Mouse (Mus musculus) forebrain, embryonic 13.5 days (tissue): ENCODE measurements around the gene Camta1. TPM values are rescaled to one million over a fixed set of nuclear protein-coding genes. Genes with fewer than 3 reads are reported as not detected.
A peak's percentile ranks its signal among the peaks of the same experiment; 100 is the strongest.

Source experiments
- ATAC-seq: fragments of 200-750 bp; cut with Nextera tagmentation; 2 replicates; pipeline ENCODE4 v1.8.0; 2017
- H3K27ac ChIP-seq: fragments of 300-500 bp; sonication (generic); 2 replicates; pipeline ENCODE4 v1.5.1; 2015; ENCODE audit warnings: inconsistent platforms, mild to moderate bottlenecking, moderate library complexity
- H3K27me3 ChIP-seq: fragments of 300-500 bp; sonication (generic); 2 replicates; pipeline ENCODE4 v1.6.1; 2015; ENCODE audit warnings: mild to moderate bottlenecking, inconsistent platforms
- H3K36me3 ChIP-seq: fragments of 300-500 bp; sonication (generic); 2 replicates; pipeline ENCODE4 v1.6.1; 2015; ENCODE audit warnings: mild to moderate bottlenecking, inconsistent platforms; ENCODE audit not compliant: poor library complexity, severe bottlenecking
- H3K4me1 ChIP-seq: fragments of 300-500 bp; sonication (generic); 2 replicates; pipeline ENCODE4 v1.6.1; 2015; ENCODE audit warnings: inconsistent platforms
- H3K4me2 ChIP-seq: fragments of 300-500 bp; sonication (generic); 2 replicates; pipeline ENCODE4 v1.6.1; 2015; ENCODE audit warnings: inconsistent platforms, mild to moderate bottlenecking, moderate library complexity
- H3K4me3 ChIP-seq: fragments of 300-500 bp; sonication (generic); 2 replicates; pipeline ENCODE4 v1.5.1; 2015; ENCODE audit warnings: mild to moderate bottlenecking, inconsistent platforms
- H3K9ac ChIP-seq: fragments of 300-500 bp; sonication (generic); 2 replicates; pipeline ENCODE4 v1.6.1; 2015; ENCODE audit warnings: mild to moderate bottlenecking, inconsistent platforms
- H3K9me3 ChIP-seq: fragments of 300-500 bp; sonication (generic); replicated peaks from 2 replicates; pipeline ENCODE4 v1.6.1; 2016; ENCODE audit warnings: inconsistent platforms
- WGBS: fragments of 180-500 bp; shearing (Covaris S2); methylation state at CpG from one replicate; pipeline ENCODE4 v1.1.7; 2015; 5-methylcytosine and 5-hydroxymethylcytosine counted together
- polyA plus RNA-seq: library from polyadenylated mRNA; unstranded; fragments of >200 nt; fragmentation: Nextera tagmentation; extraction: Ambion mirVana; gene quantifications from 2 replicates; pipeline ENCODE4 v1.2.1, GENCODE M21; 2015

Gene Camta1
- polyA plus RNA-seq, 1 experiment from 2014 or later: 150 TPM

DNA sequence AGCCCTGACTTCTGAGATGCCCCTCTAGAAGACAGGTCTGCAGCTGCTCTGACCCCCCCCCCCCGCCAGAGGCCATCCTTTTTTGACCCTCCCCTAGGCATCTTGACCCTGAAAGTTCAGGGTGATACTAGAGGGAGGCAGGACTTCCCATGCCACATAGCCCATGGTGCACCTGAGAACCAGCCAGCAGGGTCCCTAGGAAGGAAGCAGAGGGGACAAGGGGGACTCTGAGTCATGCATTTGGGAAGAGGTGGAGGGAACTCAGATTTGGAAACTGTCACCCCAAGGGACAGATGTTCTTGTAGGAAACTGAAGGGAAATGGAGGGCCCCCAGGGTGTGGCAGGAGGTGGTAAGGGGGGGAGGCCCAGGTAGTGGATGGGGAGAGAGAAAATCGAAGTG lies 723.1 kb downstream of the Camta1 start:
- Histone ChIP-seq H3K4me3 (no peak overlapping the region; the same call in 1 of the 2 replicates), H3K4me1 (peaks cover 52% of the 10 kb centered on the region), H3K27me3 (no peaks in the 10 kb centered on the region), H3K9ac (peak overlapping the region; percentile 57), H3K27ac (peak overlapping the region; percentile 99), H3K9me3 (no peaks in the 10 kb centered on the region), H3K4me2 (peak overlapping the region; percentile 64), H3K36me3 (no peaks in the 10 kb centered on the region)
- no peak for ATAC-seq
- WGBS: 11% methylated on average over 2 of the region's 2 CpGs

- H3K27ac ChIP-seq: peak overlapping the region; percentile 99
- peak overlapping the region; percentile 64 for H3K4me2 ChIP-seq
- H3K4me3 ChIP-seq: no peak overlapping the region; the same call in 1 of the 2 replicates
- no peaks in the 10 kb centered on the region for H3K36me3 ChIP-seq
- peaks cover 52% of the 10 kb centered on the region for H3K4me1 ChIP-seq
- peak overlapping the region; percentile 57; the same call in 1 of the 2 replicates for H3K9ac ChIP-seq
- H3K27me3 ChIP-seq: no peaks in the 10 kb centered on the region
- WGBS: 23% methylated on average over 10 of the region's 10 CpGs
- no peaks in the 10 kb centered on the region for H3K9me3 ChIP-seq
- no peak for ATAC-seq
These were observed 723.5 kb downstream of the Camta1 start for GRCm38 (mm10) chr4:151138135-151138534.

GRCm38 (mm10) chr4:151137701-151138100 lies 724.0 kb downstream of the Camta1 start:
- no peak overlapping the region for H3K9ac ChIP-seq
- H3K9me3 ChIP-seq: no peaks in the 10 kb centered on the region
- peak overlapping the region; percentile 99; the same call in 1 of the 2 replicates for H3K27ac ChIP-seq
- H3K4me1 ChIP-seq: peaks cover 52% of the 10 kb centered on the region
- no peak for ATAC-seq
- no peaks in the 10 kb centered on the region for H3K36me3 ChIP-seq
- no peaks in the 10 kb centered on the region for H3K27me3 ChIP-seq
- WGBS: 50% methylated on average over 5 of the region's 5 CpGs
- H3K4me2 ChIP-seq: peak overlapping the region; percentile 64
- no peak overlapping the region for H3K4me3 ChIP-seq

- H3K9ac ChIP-seq: 0 out of 2 replicates have a peak overlapping the region, but pooled peaks have one; percentile 12
- no peaks in the 10 kb centered on the region for H3K9me3 ChIP-seq
- no peak for ATAC-seq
- no peaks in the 10 kb centered on the region for H3K36me3 ChIP-seq
- H3K27ac ChIP-seq: no peak overlapping the region
- H3K4me3 ChIP-seq: no peak overlapping the region
- H3K4me1 ChIP-seq: peaks cover 47% of the 10 kb centered on the region
- no peak overlapping the region for H3K4me2 ChIP-seq
- no peaks in the 10 kb centered on the region for H3K27me3 ChIP-seq
- 91% methylated on average over 8 of the region's 8 CpGs for WGBS
These were observed 726.2 kb downstream of the Camta1 start for GRCm38 (mm10) chr4:151135491-151135890.

- H3K27me3 ChIP-seq: no peaks in the 10 kb centered on the region
- no peak overlapping the region for H3K27ac ChIP-seq
- no peak overlapping the region for H3K9ac ChIP-seq
- H3K9me3 ChIP-seq: no peaks in the 10 kb centered on the region
- no peak for ATAC-seq
- no peak overlapping the region for H3K4me2 ChIP-seq
- no peaks in the 10 kb centered on the region for H3K36me3 ChIP-seq
- WGBS: 71% methylated on average over 4 of the region's 4 CpGs
- peaks cover 43% of the 10 kb centered on the region for H3K4me1 ChIP-seq
- H3K4me3 ChIP-seq: no peak overlapping the region
These were observed 727.9 kb downstream of the Camta1 start for GRCm38 (mm10) chr4:151133760-151134159.

DNA sequence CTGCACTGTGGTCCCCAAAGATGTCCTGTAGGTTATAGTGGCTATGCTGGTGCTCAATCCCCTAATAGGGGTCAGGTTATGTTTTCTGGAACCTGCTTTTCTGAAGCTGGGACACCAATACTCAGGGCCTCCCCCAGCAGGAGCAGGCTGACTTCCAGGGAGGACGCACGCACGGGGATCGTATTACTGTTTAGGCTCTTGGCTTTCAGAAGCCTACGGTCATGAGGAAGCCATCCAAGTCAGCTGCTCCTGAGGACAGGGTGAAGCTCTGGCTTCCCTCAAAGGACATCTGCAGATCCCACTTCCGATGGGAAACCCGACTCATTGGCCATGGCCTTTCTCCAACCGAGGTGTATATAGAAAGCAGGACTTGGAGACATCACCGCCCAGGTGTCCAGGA lies 729.2 kb downstream of the Camta1 start:
- Histone ChIP-seq H3K27me3 (no peaks in the 10 kb centered on the region), H3K4me2 (no peak overlapping the region), H3K9ac (no peak overlapping the region), H3K9me3 (no peaks in the 10 kb centered on the region), H3K36me3 (no peaks in the 10 kb centered on the region), H3K27ac (no peak overlapping the region), H3K4me1 (peaks cover 38% of the 10 kb centered on the region), H3K4me3 (no peak overlapping the region)
- WGBS: 86% methylated on average over 9 of the region's 9 CpGs
- ATAC-seq: no peak

DNA sequence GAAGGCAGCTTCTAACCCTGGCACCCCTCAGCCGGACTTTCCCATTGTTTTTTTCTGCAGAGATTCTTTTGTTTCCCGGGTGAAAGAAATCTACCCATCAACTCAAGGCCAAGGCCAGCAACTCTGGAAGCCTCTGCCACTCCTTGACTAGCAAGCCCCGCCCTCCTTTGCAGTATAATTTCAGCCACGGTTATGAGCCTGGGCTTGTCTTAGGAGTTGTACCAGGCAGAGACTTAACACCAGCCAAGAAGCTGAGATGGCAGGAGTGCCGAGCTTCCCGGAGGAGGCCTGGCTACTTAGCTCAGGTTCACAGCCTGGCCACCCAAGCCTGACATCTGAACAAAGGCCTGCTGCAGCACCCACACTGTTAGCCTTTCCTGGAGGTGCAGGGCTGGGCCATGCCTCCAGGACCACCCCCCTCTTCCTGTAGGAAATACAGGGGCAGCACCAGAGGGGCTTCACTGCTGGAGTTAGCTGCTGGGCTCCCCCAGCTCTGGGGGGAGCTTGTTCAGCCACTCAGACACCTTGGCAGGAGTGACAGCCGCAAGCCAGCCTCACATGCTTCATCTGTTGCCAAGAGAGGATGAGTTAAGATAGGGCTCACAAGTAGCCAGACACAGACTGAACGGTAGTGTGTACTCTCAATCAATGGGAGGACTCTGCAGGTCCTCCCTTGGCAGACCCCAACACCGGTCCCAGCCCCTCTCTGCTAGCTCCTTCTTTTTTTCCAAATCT lies 730.8 kb downstream of the Camta1 start:
- H3K9ac ChIP-seq: peak overlapping the region; percentile 37; the same call in 1 of the 2 replicates
- 53% methylated on average over 9 of the region's 9 CpGs for WGBS

GRCm38 (mm10) chr4:151129725-151130557 lies 731.7 kb downstream of the Camta1 start:
- Histone ChIP-seq H3K36me3 (peaks cover 20% of the 10 kb centered on the region), H3K4me3 (peak overlapping the region; percentile 60), H3K27ac (peak overlapping the region; percentile 100), H3K9ac (peak overlapping the region; percentile 98), H3K27me3 (no peaks in the 10 kb centered on the region), H3K4me2 (peak overlapping the region; percentile 76), H3K4me1 (peaks cover 60% of the 10 kb centered on the region), H3K9me3 (no peaks in the 10 kb centered on the region)
- WGBS: 67% methylated on average over 16 of the region's 16 CpGs
- ATAC-seq: no peak; the same call in 1 of the 2 replicates

More for the DNA sequence above, 730.8 kb downstream of the Camta1 start:
- peaks cover 11% of the 10 kb centered on the region; the same call in 1 of the 2 replicates for H3K36me3 ChIP-seq
- H3K4me1 ChIP-seq: peaks cover 53% of the 10 kb centered on the region
- H3K9me3 ChIP-seq: no peaks in the 10 kb centered on the region
- H3K4me3 ChIP-seq: no peak overlapping the region
- ATAC-seq: no peak
- H3K27me3 ChIP-seq: no peaks in the 10 kb centered on the region
- H3K27ac ChIP-seq: peak overlapping the region; percentile 100
- H3K4me2 ChIP-seq: no peak overlapping the region

GRCm38 (mm10) chr4:151128641-151129541 lies 732.8 kb downstream of the Camta1 start:
- peaks cover 63% of the 10 kb centered on the region for H3K4me1 ChIP-seq

DNA sequence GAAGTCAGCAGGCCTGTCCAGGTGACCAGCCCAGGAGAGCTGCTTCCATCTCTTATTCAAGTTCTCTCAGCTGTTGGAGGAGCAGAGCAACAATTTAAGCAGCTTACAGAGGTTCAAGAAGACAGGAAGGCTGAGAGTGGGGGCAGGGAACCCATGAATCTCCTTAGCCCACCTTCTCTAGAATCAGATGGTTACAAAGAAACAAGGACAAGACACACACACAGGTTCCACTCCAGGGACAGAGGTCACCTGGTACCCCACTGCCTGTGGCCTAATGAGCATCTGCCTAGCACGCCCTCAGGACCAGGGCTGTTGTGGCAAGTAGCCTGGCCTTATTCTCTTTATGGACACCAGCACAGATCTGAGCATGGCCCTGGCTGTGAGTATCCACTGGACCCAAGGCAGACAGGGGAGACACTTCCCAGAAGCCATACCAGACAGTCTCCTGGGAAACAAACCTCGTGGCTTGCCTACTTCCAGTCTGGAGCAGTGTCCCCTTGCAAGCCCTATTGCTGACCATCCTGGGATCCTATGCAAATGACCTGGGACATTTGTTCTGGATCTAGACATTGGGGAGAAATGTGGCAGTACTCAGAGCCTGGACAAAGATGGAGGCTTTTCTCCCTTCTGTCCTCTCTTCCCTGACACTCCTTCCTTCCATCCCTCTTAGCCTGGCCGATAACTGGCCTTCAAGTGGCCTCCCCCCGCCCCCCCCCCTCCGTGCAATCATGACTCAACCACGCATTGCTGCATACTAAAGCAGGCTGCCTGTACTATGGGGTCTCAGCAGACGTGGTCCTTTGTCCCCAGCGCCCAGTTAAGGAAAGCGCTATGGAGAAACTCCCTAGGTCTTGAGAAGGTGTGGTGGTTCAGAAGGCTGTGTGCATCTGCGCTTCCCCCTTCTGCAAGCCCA lies 733.8 kb downstream of the Camta1 start:
- Histone ChIP-seq H3K9me3 (no peaks in the 10 kb centered on the region), H3K9ac (peak overlapping the region; percentile 98), H3K36me3 (peaks cover 34% of the 10 kb centered on the region), H3K27me3 (no peaks in the 10 kb centered on the region), H3K4me3 (peak overlapping the region; percentile 60), H3K27ac (peak overlapping the region; percentile 100), H3K4me2 (peak overlapping the region; percentile 76), H3K4me1 (peaks cover 59% of the 10 kb centered on the region)
- WGBS: 7% methylated on average over 9 of the region's 10 CpGs
- peak; percentile 67 for ATAC-seq

More at GRCm38 (mm10) chr4:151128641-151129541, 732.8 kb downstream of the Camta1 start:
- Histone ChIP-seq H3K4me3 (peak overlapping the region; percentile 60), H3K36me3 (peaks cover 29% of the 10 kb centered on the region), H3K27me3 (no peaks in the 10 kb centered on the region), H3K9me3 (no peaks in the 10 kb centered on the region), H3K9ac (peak overlapping the region; percentile 98), H3K27ac (peak overlapping the region; percentile 100), H3K4me2 (peak overlapping the region; percentile 76)
- ATAC-seq: peak; percentile 80
- under 1% methylated on average over 69 of the region's 69 CpGs for WGBS
